Mouse (Mus musculus) stomach, embryonic 15.5 days (tissue): ENCODE data around the gene Ttl. TPM values are rescaled to one million over a fixed set of nuclear protein-coding genes. Genes with fewer than 3 reads are reported as not detected.

Experiments
- ATAC-seq: fragments of 200-750 bp; cut with Nextera tagmentation; 2 replicates; pipeline ENCODE4 v1.8.0; 2017; ENCODE audit warnings: low read depth, moderate number of reproducible peaks, moderate TSS enrichment; ENCODE audit not compliant: insufficient read depth, low FRiP score
- H3K27ac ChIP-seq: fragments of 300-500 bp; sonication (generic); 2 replicates; pipeline ENCODE4 v1.5.1; 2015; ENCODE audit warnings: mild to moderate bottlenecking, inconsistent platforms
- H3K27me3 ChIP-seq: fragments of 300-500 bp; sonication (generic); replicated peaks from 2 replicates; pipeline ENCODE4 v1.6.1; 2015; ENCODE audit warnings: inconsistent platforms
- H3K36me3 ChIP-seq: fragments of 300-500 bp; sonication (generic); 2 replicates; pipeline ENCODE4 v1.6.1; 2015; ENCODE audit warnings: inconsistent platforms
- H3K4me1 ChIP-seq: fragments of 300-500 bp; sonication (generic); 2 replicates; pipeline ENCODE4 v1.6.1; 2015; ENCODE audit warnings: inconsistent platforms
- H3K4me2 ChIP-seq: fragments of 300-500 bp; sonication (generic); 2 replicates; pipeline ENCODE4 v1.6.1; 2015; ENCODE audit warnings: mild to moderate bottlenecking, inconsistent platforms
- H3K4me3 ChIP-seq: fragments of 300-500 bp; sonication (generic); replicated peaks from 2 replicates; pipeline ENCODE4 v1.5.1; 2015; ENCODE audit warnings: inconsistent platforms
- H3K9ac ChIP-seq: fragments of 300-500 bp; sonication (generic); 2 replicates; pipeline ENCODE4 v1.6.1; 2015; ENCODE audit warnings: inconsistent platforms
- H3K9me3 ChIP-seq: fragments of 300-500 bp; sonication (generic); 2 replicates; pipeline ENCODE4 v1.6.1; 2016; ENCODE audit warnings: inconsistent platforms
- WGBS: fragments of 180-500 bp; shearing (Covaris S2); methylation state at CpG from one replicate; pipeline ENCODE4 v1.1.7; 2015; 5-methylcytosine and 5-hydroxymethylcytosine counted together
- polyA plus RNA-seq: library from polyadenylated mRNA; unstranded; fragments of >200 nt; fragmentation: Nextera tagmentation; extraction: Ambion mirVana; gene quantifications from 2 replicates; pipeline ENCODE4 v1.2.1, GENCODE M21; 2015

Gene Ttl
- polyA plus RNA-seq, 1 experiment from 2014 or later: 13.4 TPM

DNA sequence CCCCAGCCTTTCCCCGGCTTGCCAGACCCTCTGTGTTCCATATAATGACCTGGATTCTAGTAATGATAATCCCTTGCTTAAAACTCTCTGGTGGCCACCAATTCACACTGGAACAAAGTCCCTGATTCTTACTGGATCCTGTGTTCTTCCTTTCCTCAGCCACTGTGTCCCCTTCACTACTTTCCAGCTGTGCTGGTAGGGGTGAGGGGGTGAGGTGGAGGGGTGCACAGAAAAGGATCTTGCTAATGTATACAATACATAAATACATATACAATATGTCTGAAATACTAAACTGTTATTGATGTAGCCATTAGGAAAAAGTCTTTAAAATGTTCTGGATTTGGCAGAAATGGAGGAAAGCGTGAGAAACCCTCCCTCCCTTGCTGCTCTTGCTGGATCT is 65.0 kb downstream of the Ttl start:
- H3K4me3 ChIP-seq: no peak overlapping the region
- no peak for ATAC-seq

DNA sequence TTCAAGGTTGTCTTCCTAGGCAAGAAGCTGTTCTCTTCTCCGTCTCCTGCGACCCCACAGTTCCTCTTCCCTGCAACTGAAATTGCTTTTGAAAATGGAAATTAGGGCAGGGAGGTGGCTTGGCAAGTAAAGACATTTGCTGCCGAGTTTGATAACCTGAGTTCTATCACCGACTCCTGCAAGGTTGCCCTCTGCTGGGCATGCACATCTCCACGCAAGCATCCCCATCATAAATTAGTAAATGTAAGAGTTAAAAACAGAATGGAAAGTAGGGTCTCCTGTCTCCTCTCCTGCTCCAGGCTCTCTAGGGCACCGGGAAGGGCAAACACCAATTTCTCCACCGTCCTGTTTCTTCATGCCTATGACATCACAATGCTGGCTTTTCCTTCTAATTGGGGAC is 66.5 kb downstream of the Ttl start:
- Histone ChIP-seq H3K4me2 (no peak overlapping the region), H3K4me3 (no peak overlapping the region), H3K9me3 (no peaks in the 10 kb centered on the region), H3K4me1 (peaks cover 7% of the 10 kb centered on the region), H3K27me3 (no peaks in the 10 kb centered on the region), H3K27ac (no peak overlapping the region), H3K9ac (no peak overlapping the region), H3K36me3 (peaks cover 15% of the 10 kb centered on the region)
- no peak for ATAC-seq
- 93% methylated on average over 7 of the region's 7 CpGs for WGBS

More for the DNA sequence above, 65.0 kb downstream of the Ttl start:
- no peak overlapping the region for H3K27ac ChIP-seq
- 77% methylated on average over 2 of the region's 2 CpGs for WGBS
- peak overlapping the region; percentile 81; the same call in 1 of the 2 replicates for H3K4me2 ChIP-seq
- H3K27me3 ChIP-seq: no peaks in the 10 kb centered on the region
- H3K36me3 ChIP-seq: peaks cover 23% of the 10 kb centered on the region
- no peaks in the 10 kb centered on the region for H3K9me3 ChIP-seq
- peaks cover 7% of the 10 kb centered on the region for H3K4me1 ChIP-seq
- H3K9ac ChIP-seq: no peak overlapping the region

DNA sequence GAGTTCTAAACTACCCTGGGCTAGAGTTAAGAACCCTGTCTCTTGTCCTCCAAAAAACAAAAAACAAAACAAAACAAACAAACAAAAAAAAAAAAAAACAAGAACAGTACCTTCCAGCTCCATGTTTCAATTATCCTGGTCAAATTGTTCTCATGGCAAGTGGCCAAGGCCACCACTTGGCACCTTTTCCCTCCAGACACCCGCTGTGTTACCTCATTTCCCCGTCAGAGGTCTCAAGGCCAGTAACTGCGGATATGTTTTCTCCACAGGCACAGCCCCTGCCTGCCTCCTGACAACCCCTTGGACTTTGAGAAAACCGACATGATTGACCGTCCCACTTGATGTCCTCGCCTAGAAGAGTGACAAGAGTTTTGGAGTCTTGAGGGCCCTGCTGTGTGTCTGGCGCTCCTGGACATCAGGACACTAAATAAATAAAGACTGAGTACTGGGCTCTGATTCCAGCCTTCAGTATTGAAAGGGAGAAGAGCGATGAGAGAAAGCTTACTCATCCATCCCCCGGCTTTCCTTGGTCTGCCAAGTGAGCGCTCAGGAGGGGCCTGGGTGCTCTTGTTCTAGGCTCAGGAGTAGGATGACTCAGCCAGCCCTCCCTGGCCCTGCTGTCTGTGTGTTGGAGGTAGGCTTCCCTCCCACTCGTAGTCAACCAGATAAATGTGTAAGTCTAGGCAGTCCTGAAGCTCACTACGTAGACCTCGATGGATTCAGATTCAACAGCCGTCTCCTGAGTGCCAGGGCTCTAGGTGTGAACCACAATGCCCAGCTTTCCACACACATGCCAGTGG is 67.5 kb downstream of the Ttl start:
- Histone ChIP-seq H3K27me3 (no peaks in the 10 kb centered on the region), H3K27ac (no peak overlapping the region), H3K9ac (no peak overlapping the region), H3K36me3 (peaks cover 15% of the 10 kb centered on the region), H3K4me3 (no peak overlapping the region), H3K4me1 (peaks cover 7% of the 10 kb centered on the region), H3K4me2 (no peak overlapping the region), H3K9me3 (no peaks in the 10 kb centered on the region)
- WGBS: 93% methylated on average over 14 of the region's 14 CpGs
- ATAC-seq: no peak

DNA sequence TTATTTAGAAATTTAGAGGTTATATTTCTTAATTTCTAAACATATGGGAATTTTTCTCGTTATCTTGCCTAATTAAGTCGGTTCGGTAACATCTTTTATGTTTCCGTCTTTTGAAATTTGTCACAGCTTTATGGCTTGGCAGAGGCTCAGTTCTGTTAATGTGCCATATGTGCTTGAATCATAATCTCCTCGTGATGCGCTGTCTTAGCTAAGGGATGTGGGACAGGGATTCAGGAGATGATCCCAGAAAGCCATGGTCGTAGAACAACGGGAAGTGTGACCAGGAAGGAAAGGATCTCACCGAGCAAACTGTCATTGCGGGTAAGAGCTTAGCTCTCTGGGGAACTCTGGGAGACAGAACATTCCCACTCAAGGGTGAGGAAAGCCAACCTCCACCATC is 74.2 kb downstream of the Ttl start:
- WGBS: 87% methylated on average over 10 of the region's 10 CpGs
- H3K9me3 ChIP-seq: no peaks in the 10 kb centered on the region
- no peak for ATAC-seq
- no peak overlapping the region for H3K27ac ChIP-seq
- H3K36me3 ChIP-seq: no peaks in the 10 kb centered on the region
- H3K9ac ChIP-seq: no peak overlapping the region
- no peak overlapping the region for H3K4me3 ChIP-seq
- no peaks in the 10 kb centered on the region for H3K4me1 ChIP-seq
- H3K27me3 ChIP-seq: no peaks in the 10 kb centered on the region
- no peak overlapping the region for H3K4me2 ChIP-seq

Other genes with a start within 250 kb of the Ttl start
- 33.9 and 35.5 TPM in 2 replicates for gene Tmem87b, start 247.8 kb upstream of the Ttl start, polyA plus RNA-seq
- 4.7 and 4.8 TPM in 2 replicates for gene Fbln7, start 203.0 kb upstream of the Ttl start, polyA plus RNA-seq
- gene Zc3h8, start 121.9 kb upstream of the Ttl start, polyA plus RNA-seq: 6.1 and 6.6 TPM in 2 replicates
- 1.7 and 2.2 TPM in 2 replicates for gene Zc3h6, start 98.5 kb upstream of the Ttl start, polyA plus RNA-seq
- gene Gm10762, start 98.2 kb upstream of the Ttl start, polyA plus RNA-seq: 15.2 and 15.4 TPM in 2 replicates
- 0.08 and 0.09 TPM in 2 replicates for gene Vinac1, start 17.8 kb upstream of the Ttl start, polyA plus RNA-seq
- gene Polr1b, start 35.1 kb downstream of the Ttl start, polyA plus RNA-seq: 26.9 and 29.4 TPM in 2 replicates
- 23.1 and 23.2 TPM in 2 replicates for gene Chchd5, start 63.8 kb downstream of the Ttl start, polyA plus RNA-seq
- gene Slc20a1, start 132.8 kb downstream of the Ttl start, polyA plus RNA-seq: 26.8 and 29.4 TPM in 2 replicates
- 32.7 and 35.4 TPM in 2 replicates for gene Ckap2l, start 231.3 kb downstream of the Ttl start, polyA plus RNA-seq
- 0.22 and 0.68 TPM in 2 replicates for gene Il1a, start 244.0 kb downstream of the Ttl start, polyA plus RNA-seq